Mouse (Mus musculus) fibroblast of lung, adult 2 months (primary cell): ENCODE data around the gene Endog.

ENCODE experiments used
- DNase-seq: peaks from one replicate; pipeline ENCODE4 v3.0.0-alpha.2; 2011; ENCODE audit warnings: low read depth

The Endog gene

GRCm38 (mm10) chr2:30211408-30212168 is 40.3 kb downstream of the Endog start:
- no peak for DNase-seq

GRCm38 (mm10) chr2:30212169-30212545 is 40.9 kb downstream of the Endog start:
- DNase-seq = no peak

- peak; percentile 27 for DNase-seq
Measured at GRCm38 (mm10) chr2:30212951-30213350, 41.7 kb downstream of the Endog start.

- DNase-seq = no peak
Measured at GRCm38 (mm10) chr2:30214745-30215144, 43.5 kb downstream of the Endog start.

DNA sequence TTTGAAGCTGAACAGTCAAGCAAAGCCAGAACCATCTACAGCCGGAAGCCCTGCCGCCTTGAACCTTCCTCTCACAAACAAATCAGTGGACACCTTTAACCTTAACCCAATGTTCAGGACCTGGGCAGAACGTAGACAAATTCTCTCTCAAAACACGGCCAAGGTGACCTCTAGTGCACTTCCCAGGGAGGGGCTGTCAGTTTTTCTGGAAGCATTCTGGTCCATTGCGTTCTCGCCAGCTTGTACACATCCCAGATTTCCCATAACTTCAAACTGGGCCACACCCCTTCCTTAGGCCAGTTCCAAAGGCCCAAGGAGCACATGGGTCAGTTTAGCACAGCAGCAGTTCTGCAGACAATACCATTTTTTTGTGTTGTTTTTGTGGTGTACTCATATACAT is 44.2 kb downstream of the Endog start:
- no peak for DNase-seq

- no peak for DNase-seq
Measured at GRCm38 (mm10) chr2:30216293-30216692, 45.0 kb downstream of the Endog start.
